Mouse (Mus musculus): ENCODE measurements around the gene Zscan4-ps2. TPM values are rescaled to one million over a fixed set of nuclear protein-coding genes. Genes with fewer than 3 reads are reported as not detected.
"Not testable (repeated sequence)": the region's sequence is repeated elsewhere in the genome, so short reads cannot be mapped to it uniquely, and the experiment has no call there.

Zscan4-ps2 gene
- polyA plus RNA-seq (2012; rRNA removed) = not detected in 2 replicates

DNA sequence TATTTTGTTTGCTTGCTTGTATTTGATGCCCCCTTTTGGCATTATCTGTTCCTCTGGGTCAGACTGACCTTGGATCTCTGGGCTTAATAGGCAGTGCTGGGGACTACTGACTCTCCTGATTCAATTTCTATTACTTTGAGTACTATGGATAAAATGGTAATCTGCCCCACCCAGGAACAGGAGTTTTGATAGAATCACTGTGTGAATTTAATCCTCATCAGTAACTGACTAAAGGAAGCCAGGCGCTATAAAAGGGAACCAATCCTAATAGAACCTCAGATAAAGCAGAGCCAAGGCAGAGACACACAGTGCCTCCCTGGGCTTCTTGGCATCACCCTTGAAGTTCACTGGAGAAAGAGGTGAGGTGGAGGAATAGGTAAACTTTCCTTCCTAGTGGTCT, at the start of gene Zscan4-ps2:
Gene Zscan4-ps2 (plus strand): TSS at position 301 of the 400 bp plus-strand sequence.
- H3K27ac ChIP-seq (ENCODE audit: insufficient read depth, low read depth, low read length); H3K4me1 ChIP-seq (ENCODE audit: control insufficient read depth, insufficient read depth, insufficient read length, low read length); H3K4me3 ChIP-seq (ENCODE audit: low read depth, low read length); H3K36me3 ChIP-seq (ENCODE audit: control insufficient read depth, insufficient read depth, low read length); H3K27me3 ChIP-seq (ENCODE audit: control insufficient read depth, insufficient read depth, low read length): not testable (repeated sequence)
- WGBS = 84% methylated on average over 1 of the region's 1 CpGs

Other genes starting within 250 kb of the Zscan4-ps2 start
- gene Zscan4e, start 203.6 kb upstream of the Zscan4-ps2 start, polyA plus RNA-seq (2012; rRNA removed) = not detected in 2 replicates
- not detected in 2 replicates for gene Zscan4f, start 116.4 kb upstream of the Zscan4-ps2 start, polyA plus RNA-seq (2012; rRNA removed)
- not detected in 2 replicates for gene Zscan4-ps3, start 95.0 kb downstream of the Zscan4-ps2 start, polyA plus RNA-seq (2012; rRNA removed)
- gene Vmn1r72, start 165.8 kb downstream of the Zscan4-ps2 start, polyA plus RNA-seq (2012; rRNA removed) = not detected in 2 replicates
- gene Vmn1r73, start 216.0 kb downstream of the Zscan4-ps2 start, polyA plus RNA-seq (2012; rRNA removed) = not detected in 2 replicates